Mouse (Mus musculus) telencephalon, adult 2 months (tissue): ENCODE results near the gene Grasp.

ENCODE experiments used
- DNase-seq: peaks from one replicate; pipeline ENCODE4 v3.0.0-alpha.2; 2011; ENCODE audit warnings: low read depth, low spot score

Gene Grasp

GRCm38 (mm10) chr15:101271513-101271912, 47.5 kb downstream of the Grasp start:
- peak; percentile 59 for DNase-seq

- no peak for DNase-seq
These were observed 50.4 kb downstream of the Grasp start for GRCm38 (mm10) chr15:101274380-101274779.

GRCm38 (mm10) chr15:101277351-101277899, 53.4 kb downstream of the Grasp start:
- no peak for DNase-seq

- no peak for DNase-seq
These were observed 54.6 kb downstream of the Grasp start for GRCm38 (mm10) chr15:101278589-101278988.

GRCm38 (mm10) chr15:101279430-101279999, 55.5 kb downstream of the Grasp start:
- no peak for DNase-seq
